9 mouse cellular contexts compared by ENCODE assay signal in the genomic region with DNA sequence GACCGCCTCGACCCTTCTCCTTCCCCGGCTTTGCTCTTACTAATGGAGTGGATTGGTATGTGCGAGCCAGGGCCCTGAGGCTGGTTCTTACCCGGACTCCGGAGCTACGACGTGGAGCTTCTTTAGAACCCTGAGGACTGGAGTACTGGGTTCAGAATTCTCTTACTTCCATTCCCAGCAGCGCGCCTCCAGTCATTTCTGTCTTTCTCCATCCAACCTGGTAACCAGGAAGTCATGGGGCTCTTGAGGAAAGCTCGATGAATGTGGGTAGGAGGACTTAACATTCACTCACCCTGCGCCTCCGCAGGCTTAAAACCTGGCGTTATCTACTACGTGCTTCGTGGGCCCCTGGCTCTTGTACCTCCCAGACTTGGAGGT. TPM values are rescaled to one million over a fixed set of nuclear protein-coding genes. Genes with fewer than 3 reads are reported as not detected.
DNase-seq lines count a peak whose midpoint lies in the region; ATAC-seq and TF ChIP-seq lines count a peak whose summit lies in the region.
"Had no signal": no experiment of that assay in that cellular context is flagged by ENCODE, and none has a peak within 500 bp of the region (broad histone marks: within the 10 kb centered on the region; RNA-seq: fewer than 3 reads in every experiment).

No protein-coding gene starts in this region.

- H3K9ac ChIP-seq in embryonic facial prominence, embryonic 12.5 days = peak overlapping the region; percentile 60
- H3K9ac ChIP-seq in hindbrain, postnatal 0 days (replicated peaks; ENCODE audit: low read length) = peak overlapping the region; percentile 72
- H3K9ac ChIP-seq in midbrain, embryonic 15.5 days = peak overlapping the region; percentile 75

- H3K4me2 ChIP-seq in embryonic facial prominence, embryonic 12.5 days (replicated peaks) = peak overlapping the region; percentile 97
- peak overlapping the region; percentile 95 for H3K4me2 ChIP-seq in hindbrain, postnatal 0 days (ENCODE audit: low read depth, low read length)
- peak overlapping the region; percentile 97 for H3K4me2 ChIP-seq in midbrain, embryonic 15.5 days

- no peak for DNase-seq in left cerebral cortex, adult 2 months (ENCODE audit: extremely low spot score in 1 of 2, low spot score in 2 of 2)
- DNase-seq in left cerebral cortex, adult 11 months (ENCODE audit: low spot score) = no peak
- no peak for DNase-seq in hindbrain, postnatal 0 days (ENCODE audit: low spot score)
- DNase-seq in embryo, embryonic 11 days = no peak
- no peak for DNase-seq in urinary bladder, adult 18-20 months (ENCODE audit: low spot score in 2 of 2)
- no peak for DNase-seq in kidney, postnatal 25 days
- DNase-seq: adrenal gland, adult 8-10 months had no signal

- no peak overlapping the region for H3K27ac ChIP-seq in left cerebral cortex, adult 2 months
- no peak overlapping the region for H3K27ac ChIP-seq in embryonic facial prominence, embryonic 12.5 days
- H3K27ac ChIP-seq in hindbrain, postnatal 0 days = peak overlapping the region; percentile 50; the same call in 1 of the 2 replicates
- no peak overlapping the region for H3K27ac ChIP-seq in midbrain, embryonic 15.5 days

- peaks cover 4% of the 10 kb centered on the region; the same call in 1 of the 2 replicates for H3K4me1 ChIP-seq in embryonic facial prominence, embryonic 12.5 days
- no peaks in the 10 kb centered on the region for H3K4me1 ChIP-seq in hindbrain, postnatal 0 days (ENCODE audit: insufficient read depth, low read length)
- peaks cover 12% of the 10 kb centered on the region for H3K4me1 ChIP-seq in midbrain, embryonic 15.5 days

- peaks cover 34% of the 10 kb centered on the region for H3K27me3 ChIP-seq in embryonic facial prominence, embryonic 12.5 days
- no peaks in the 10 kb centered on the region for H3K27me3 ChIP-seq in hindbrain, postnatal 0 days (ENCODE audit: insufficient read depth, low read length)
- peaks cover 30% of the 10 kb centered on the region for H3K27me3 ChIP-seq in midbrain, embryonic 15.5 days (replicated peaks)

- TF ChIP-seq CTCF in left cerebral cortex, adult 2 months (IDR thresholded peaks at IDR 0.05) = no peak
- TF ChIP-seq CTCF in hindbrain, postnatal 0 days (IDR thresholded peaks at IDR 0.05; ENCODE audit: low read depth) = no peak

- H3K9me3 ChIP-seq in embryonic facial prominence, embryonic 12.5 days = no peaks in the 10 kb centered on the region
- no peaks in the 10 kb centered on the region for H3K9me3 ChIP-seq in hindbrain, postnatal 0 days (ENCODE audit: low read length)
- H3K9me3 ChIP-seq in midbrain, embryonic 15.5 days = no peaks in the 10 kb centered on the region

- WGBS in embryonic facial prominence, embryonic 12.5 days = 3% methylated on average over 16 of the region's 16 CpGs
- 4% methylated on average over 16 of the region's 16 CpGs for WGBS in hindbrain, postnatal 0 days
- WGBS in midbrain, embryonic 15.5 days = 2% methylated on average over 16 of the region's 16 CpGs

- H3K36me3 ChIP-seq in embryonic facial prominence, embryonic 12.5 days = no peaks in the 10 kb centered on the region
- H3K36me3 ChIP-seq in hindbrain, postnatal 0 days (ENCODE audit: insufficient read depth, low read length) = no peaks in the 10 kb centered on the region
- H3K36me3 ChIP-seq in midbrain, embryonic 15.5 days (replicated peaks) = no peaks in the 10 kb centered on the region

- ATAC-seq in embryonic facial prominence, embryonic 12.5 days (ENCODE audit: insufficient number of reproducible peaks, insufficient read depth, low FRiP score, low TSS enrichment) = no peak
- ATAC-seq in hindbrain, postnatal 0 days = peak; percentile 30
- ATAC-seq in midbrain, embryonic 15.5 days (replicated peaks) = no peak; the same call in 1 of the 2 replicates

- H3K4me3 ChIP-seq in left cerebral cortex, adult 2 months = peak overlapping the region; percentile 49
- H3K4me3 ChIP-seq in embryonic facial prominence, embryonic 12.5 days = peak overlapping the region; percentile 69
- H3K4me3 ChIP-seq in hindbrain, postnatal 0 days (ENCODE audit: low read length) = peak overlapping the region; percentile 67
- H3K4me3 ChIP-seq in midbrain, embryonic 15.5 days = peak overlapping the region; percentile 80

- intact Hi-C loops in left cerebral cortex, adult 2 months (cut with DNase I) = no loop called here

RNA-seq across cellular contexts. Expression of a gene that starts 1.2 kb away (rescaled TPM):
- total RNA-seq in left cerebral cortex, adult 2 months (2021) = 1 to 10 TPM in 1 of 2 experiments, under 1 TPM in 1; 0.97 to 1.4 TPM
- polyA plus RNA-seq in embryonic facial prominence, embryonic 12.5 days (2016; fragmentation: Nextera tagmentation; extraction: Ambion mirVana) = 6.1 and 6.6 TPM in 2 replicates
- total RNA-seq in hindbrain, postnatal 0 days (2014; rRNA removed) = 12.6 and 14.1 TPM in 2 replicates
- 8.7 and 9.2 TPM in 2 replicates for polyA plus RNA-seq in hindbrain, postnatal 0 days (2015; fragmentation: Nextera tagmentation; extraction: Ambion mirVana)
- polyA plus RNA-seq in midbrain, embryonic 15.5 days (2015; fragmentation: Nextera tagmentation; extraction: Ambion mirVana) = 7.0 and 8.3 TPM in 2 replicates

RNA-seq across cellular contexts. Expression of a gene that starts 55.3 kb away (rescaled TPM):
- 100 to 1,000 TPM; 131 to 133 TPM for total RNA-seq in left cerebral cortex, adult 2 months (2021)
- polyA plus RNA-seq in embryonic facial prominence, embryonic 12.5 days (2016; fragmentation: Nextera tagmentation; extraction: Ambion mirVana) = 414 and 475 TPM in 2 replicates
- 15.1 and 17.2 TPM in 2 replicates for total RNA-seq in hindbrain, postnatal 0 days (2014; rRNA removed)
- 203 and 213 TPM in 2 replicates for polyA plus RNA-seq in hindbrain, postnatal 0 days (2015; fragmentation: Nextera tagmentation; extraction: Ambion mirVana)
- polyA plus RNA-seq in midbrain, embryonic 15.5 days (2015; fragmentation: Nextera tagmentation; extraction: Ambion mirVana) = 184 and 193 TPM in 2 replicates
